Mouse (Mus musculus): ENCODE data around the gene Rgs17. TPM values are rescaled to one million over a fixed set of nuclear protein-coding genes. Genes with fewer than 3 reads are reported as not detected.

Gene Rgs17
- total RNA-seq, 2 experiments from 2014 or later, result 0.89 to 1.0 TPM

- DNase-seq, result peak; percentile 97 to 99
Observed at GRCm38 (mm10) chr10:5823740-5824491, 98.3 kb downstream of the Rgs17 start, which contains the start of gene Mtrf1l. Gene Mtrf1l (minus strand): TSS chr10:5823910.

DNA sequence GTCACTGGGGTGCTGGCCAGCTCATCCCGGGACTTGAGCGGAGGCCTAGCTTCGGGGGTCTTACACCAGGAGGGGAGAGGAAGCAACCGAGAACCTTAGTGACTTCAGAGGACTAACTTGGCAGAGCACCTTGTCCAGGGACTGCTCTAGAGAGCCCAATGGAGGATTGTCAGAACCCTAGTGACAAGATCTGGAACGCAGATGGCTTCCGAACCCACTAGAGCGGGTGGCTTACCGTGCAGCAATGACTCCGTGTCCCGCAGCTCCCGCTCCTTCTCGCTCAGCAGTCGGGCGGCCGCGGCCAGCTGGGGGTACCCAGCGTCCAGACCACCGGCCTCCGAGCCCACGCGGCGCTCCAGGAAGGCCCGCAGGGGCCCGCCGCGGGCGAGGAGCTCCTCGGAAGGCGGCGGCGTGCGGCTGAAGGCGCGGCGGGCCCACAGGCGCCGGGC, 98.9 kb downstream of the Rgs17 start:
- no peak for DNase-seq

- no peak for DNase-seq
Observed at GRCm38 (mm10) chr10:5818772-5819171, 103.4 kb downstream of the Rgs17 start.

DNA sequence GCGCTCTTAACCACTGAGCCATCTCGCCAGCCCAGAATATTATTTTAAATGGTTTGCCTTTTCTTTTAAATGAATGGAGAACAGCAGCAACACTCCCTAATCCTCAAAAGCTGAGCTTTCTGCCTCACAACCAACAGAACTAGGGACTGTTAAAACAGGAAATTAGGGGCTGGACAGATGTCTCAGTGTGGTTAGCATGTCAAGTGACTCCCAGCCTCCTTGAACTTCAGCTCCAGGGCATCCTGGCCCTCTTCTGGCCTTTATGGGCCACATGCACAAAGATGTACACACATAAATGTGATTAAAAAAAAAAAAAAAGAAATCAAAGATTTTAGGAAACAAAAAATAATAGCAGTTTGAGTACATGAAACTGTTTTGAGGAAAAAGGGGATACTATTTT, 106.2 kb downstream of the Rgs17 start:
- DNase-seq, result no peak

DNA sequence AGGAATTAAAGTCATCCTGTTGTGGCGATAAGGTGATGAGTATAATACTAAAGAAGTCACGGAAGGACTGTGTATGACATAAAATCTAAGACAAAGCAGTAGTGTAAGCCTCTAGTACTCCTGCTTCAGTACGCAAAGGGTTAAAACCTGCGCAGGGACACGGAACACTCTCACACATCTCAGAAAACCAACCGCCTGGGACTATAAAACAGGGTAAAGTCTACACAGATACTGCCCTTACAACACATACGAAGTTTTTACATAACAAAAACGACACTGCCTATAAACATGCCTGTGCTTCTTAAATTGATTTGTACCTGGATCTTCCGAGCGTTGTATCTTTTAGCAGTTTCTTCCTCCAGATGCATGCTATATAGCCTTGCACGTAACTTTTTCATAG, 108.5 kb downstream of the Rgs17 start:
- DNase-seq, result no peak

DNA sequence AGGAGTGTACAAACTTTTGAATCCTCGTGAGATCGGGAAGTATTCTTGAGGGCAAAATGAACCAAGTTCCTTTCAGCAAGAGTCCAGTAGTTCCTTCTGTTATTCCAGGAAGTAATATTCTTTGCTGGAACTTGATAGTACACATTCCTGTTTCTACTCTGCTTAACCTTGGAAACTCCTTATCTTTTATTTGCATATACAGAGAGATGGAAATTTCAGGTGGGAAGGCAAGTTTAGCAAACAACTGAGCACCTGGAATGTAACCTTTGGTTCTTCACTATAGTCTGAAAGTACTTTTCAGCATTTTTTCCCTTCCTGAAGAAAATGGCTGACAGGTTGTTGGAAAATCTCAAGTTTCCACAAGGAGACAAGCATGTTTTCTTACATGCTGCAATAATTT, 114.5 kb downstream of the Rgs17 start:
- DNase-seq, result no peak

- DNase-seq, result no peak
Observed at GRCm38 (mm10) chr10:5806996-5807395, 115.2 kb downstream of the Rgs17 start.

- peak in 1 of 2 experiments; percentile 18 for DNase-seq
Observed at GRCm38 (mm10) chr10:5806416-5806815, 115.8 kb downstream of the Rgs17 start.

DNA sequence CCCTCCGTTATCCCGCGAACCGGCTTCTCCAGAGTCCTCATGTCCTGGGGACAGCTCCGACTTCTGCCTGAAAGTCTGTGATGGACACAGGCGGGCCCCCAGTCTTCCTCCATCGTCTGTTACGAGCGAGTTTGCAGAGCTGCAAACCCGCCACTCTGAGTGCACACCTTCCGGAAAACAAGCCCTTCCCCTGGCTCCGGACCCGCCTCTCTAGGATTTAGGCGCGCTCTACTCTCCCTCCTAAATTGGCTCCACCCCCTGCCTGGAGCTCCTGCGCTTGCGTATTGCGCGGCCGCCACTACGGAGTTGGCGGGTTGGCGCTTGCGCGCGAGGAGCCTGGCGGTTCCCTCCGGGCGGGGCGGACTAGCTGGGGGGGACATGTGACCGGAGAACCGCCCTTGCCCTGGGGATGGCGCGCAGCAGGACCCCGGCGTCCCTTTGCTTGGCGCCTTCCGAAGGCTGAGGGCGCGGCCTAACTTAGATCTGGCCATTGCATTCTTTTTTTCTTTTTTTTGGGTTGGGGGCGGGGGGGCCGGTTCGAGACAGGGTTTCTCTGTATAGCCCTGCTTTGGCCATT, 116.4 kb downstream of the Rgs17 start:
- DNase-seq, result peak; percentile 97 to 98

- peak; percentile 98 to 99 for DNase-seq
Observed at GRCm38 (mm10) chr10:5805243-5805730, 116.9 kb downstream of the Rgs17 start, which contains the start of gene Fbxo5. Gene Fbxo5 (minus strand): TSS chr10:5805600.

- peak in 1 of 2 experiments; percentile 7 for DNase-seq
Observed at GRCm38 (mm10) chr10:5804691-5805156, 117.5 kb downstream of the Rgs17 start.

DNA sequence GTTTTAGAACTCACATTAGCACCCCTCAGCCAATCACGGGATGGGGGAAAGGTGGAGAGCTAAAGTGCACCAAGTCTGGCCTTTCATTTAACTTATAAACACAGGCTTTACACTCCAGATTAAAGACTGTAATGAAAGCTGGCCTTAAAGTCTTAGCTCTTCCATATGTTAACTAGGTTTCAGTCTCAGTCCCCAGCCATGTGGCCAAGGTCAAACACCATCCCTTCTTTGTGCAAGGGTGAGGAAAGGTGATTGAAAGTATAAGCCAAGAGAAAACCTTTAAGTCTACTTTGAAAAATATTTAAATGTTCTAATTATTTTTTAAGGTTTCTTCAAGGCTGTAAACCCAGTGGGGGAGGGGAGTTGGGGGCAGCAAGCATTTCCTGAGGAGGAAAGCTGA, 118.5 kb downstream of the Rgs17 start:
- DNase-seq, result peak in 1 of 2 experiments; percentile 3

GRCm38 (mm10) chr10:5802866-5803265, 119.3 kb downstream of the Rgs17 start:
- no peak for DNase-seq

GRCm38 (mm10) chr10:5800490-5800889, 121.7 kb downstream of the Rgs17 start:
- no peak for DNase-seq

DNA sequence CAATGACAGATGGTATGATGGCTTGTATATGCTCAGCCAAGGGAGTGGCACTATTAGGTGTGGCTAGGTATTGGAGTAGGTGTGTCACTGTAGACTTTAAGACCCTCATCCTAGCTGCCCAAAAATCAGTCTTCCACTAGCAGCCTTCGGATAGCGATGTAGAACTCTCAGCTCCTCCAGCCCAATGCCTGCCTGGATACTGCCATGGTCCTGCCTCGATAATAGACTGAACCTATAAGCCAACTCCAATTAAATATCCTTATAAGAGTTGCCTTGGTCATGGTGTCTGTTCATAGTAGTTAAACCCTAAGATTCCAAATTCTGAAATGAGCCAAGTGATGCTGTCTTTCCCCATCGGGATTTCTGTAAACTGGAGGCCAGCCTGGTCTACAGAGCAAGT, 124.1 kb downstream of the Rgs17 start:
- no peak for DNase-seq

GRCm38 (mm10) chr10:5790657-5791056, 131.5 kb downstream of the Rgs17 start:
- DNase-seq, result peak; percentile 55

- peak; percentile 14 to 30 for DNase-seq
Observed at GRCm38 (mm10) chr10:5786923-5787322, 135.3 kb downstream of the Rgs17 start.

Other genes with a start within 250 kb of the Rgs17 start
- gene Fbxo5, start 116.8 kb downstream of the Rgs17 start, total RNA-seq (2021), result 1 to 10 TPM; 3.2 to 4.1 TPM
- gene Mtrf1l, start 98.5 kb downstream of the Rgs17 start, total RNA-seq (2021), result 10 to 100 TPM; 11.6 to 14.4 TPM